Mouse (Mus musculus) MEL (cell line): ENCODE measurements around the gene Ptprf.

Source experiments
- CTCF ChIP-seq, 3 experiments: IDR thresholded peaks in 2 of 3; conservative IDR thresholded peaks in 1 of 3; 2 replicates each; pipeline ENCODE4 v1.5.1; 2011 to 2012; ENCODE audit warnings: low read length in 3 of 3, low read depth in 2 of 3, mild to moderate bottlenecking in 2 of 3, improper control_type of control experiment in 1 of 3, inconsistent platforms in 1 of 3, mixed read lengths in 1 of 3, moderate library complexity in 1 of 3; ENCODE audit not compliant: control insufficient read depth in 1 of 3, insufficient read depth in 1 of 3, poor library complexity in 1 of 3, severe bottlenecking in 1 of 3
- ELF1 ChIP-seq: IDR thresholded peaks from 2 replicates; pipeline ENCODE4 v1.6.1; 2014; ENCODE audit warnings: low read depth, mild to moderate bottlenecking, inconsistent platforms, low read length, improper control_type of control experiment, moderate library complexity
- EP300 ChIP-seq, 2 experiments: IDR thresholded peaks; 2 replicates each; pipeline ENCODE4 v1.6.1; 2011; ENCODE audit warnings: improper control_type of control experiment in 2 of 2, low read length in 2 of 2, low read depth in 1 of 2, mild to moderate bottlenecking in 1 of 2
- GATA1 ChIP-seq: IDR thresholded peaks from 2 replicates; pipeline ENCODE4 v1.6.1; 2011; ENCODE audit warnings: low read depth, low read length, improper control_type of control experiment

DNA sequence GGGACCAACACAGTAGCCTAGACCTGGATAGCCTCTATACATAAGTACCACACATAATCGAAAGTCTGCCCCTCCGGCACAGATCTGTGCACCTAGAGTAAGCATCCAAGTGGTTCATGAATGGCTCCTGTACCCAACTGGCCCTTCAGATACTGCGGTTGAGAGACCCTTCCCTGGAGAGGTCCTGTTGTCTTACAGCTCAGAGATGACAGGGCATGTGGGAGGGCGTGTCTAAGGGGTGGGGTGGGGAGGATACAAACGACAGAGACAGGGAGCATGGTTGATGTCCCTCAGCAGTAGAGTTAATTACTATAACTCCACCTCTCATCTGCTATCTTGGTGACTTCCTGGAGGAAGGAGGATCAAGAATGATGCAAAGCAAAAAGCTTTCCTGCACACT, 29.9 kb downstream of the Ptprf start:
- TF ChIP-seq CTCF (IDR thresholded peaks at IDR 0.05 in 2 of 3, conservative IDR thresholded peaks at IDR 0.05 in 1 of 3; ENCODE audit: control insufficient read depth in 1 of 3, insufficient read depth in 1 of 3, low read depth in 2 of 3, low read length in 3 of 3, poor library complexity in 1 of 3, severe bottlenecking in 1 of 3): no peak
- TF ChIP-seq ELF1: no peak
- TF ChIP-seq GATA1: no peak
- TF ChIP-seq EP300 (IDR thresholded peaks at IDR 0.05; ENCODE audit: low read depth in 1 of 2, low read length in 2 of 2): no peak
